ENCODE assay signal across 23 mouse cellular contexts in the genomic region with DNA sequence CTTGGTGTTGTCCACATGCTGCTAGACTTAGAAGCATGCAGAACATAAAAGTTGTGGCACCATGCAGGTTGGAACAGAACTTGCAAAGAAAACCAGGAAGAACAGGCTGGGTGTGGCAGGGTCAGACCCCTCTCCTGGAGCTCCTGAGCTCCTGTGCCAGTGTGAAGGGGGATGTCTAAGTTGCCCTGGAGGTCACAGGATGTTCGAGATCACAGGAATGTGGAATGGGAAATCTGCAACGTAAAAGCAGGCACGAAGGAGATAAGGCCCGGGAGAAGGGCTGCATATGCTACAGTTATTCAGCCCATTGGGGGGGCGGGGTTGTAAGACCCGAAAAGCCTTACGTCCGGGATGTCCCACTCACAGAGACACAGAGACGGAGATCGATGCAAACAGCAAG.
DNase-seq lines count a peak whose midpoint lies in the region; ATAC-seq lines count a peak whose summit lies in the region.
"Had no signal": no experiment of that assay in that cellular context is flagged by ENCODE, and none has a peak within 500 bp of the region (broad histone marks: within the 10 kb centered on the region; RNA-seq: fewer than 3 reads in every experiment).

No protein-coding gene starts in this region.

- ATAC-seq in midbrain, embryonic 15.5 days (replicated peaks): no peak
- ATAC-seq: activated CD4-positive, CD25-positive, alpha-beta regulatory T cell, adult 4 months; forebrain, embryonic 14.5 days; forebrain, embryonic 16.5 days; Patski had no signal

- H3K9me3 ChIP-seq in midbrain, embryonic 15.5 days: no peaks in the 10 kb centered on the region
- H3K9me3 ChIP-seq: embryonic facial prominence, embryonic 13.5 days; embryonic facial prominence, embryonic 15.5 days had no signal

- no peaks in the 10 kb centered on the region for H3K4me1 ChIP-seq in midbrain, embryonic 15.5 days
- H3K4me1 ChIP-seq: embryonic facial prominence, embryonic 13.5 days; embryonic facial prominence, embryonic 15.5 days; forebrain, embryonic 10.5 days; forebrain, embryonic 12.5 days had no signal

- no peak overlapping the region for H3K4me3 ChIP-seq in midbrain, embryonic 15.5 days
- H3K4me3 ChIP-seq: embryonic facial prominence, embryonic 13.5 days; embryonic facial prominence, embryonic 15.5 days; erythroblast, embryonic 14.5 days; forebrain, embryonic 10.5 days; forebrain, embryonic 12.5 days had no signal

- H3K27me3 ChIP-seq in midbrain, embryonic 15.5 days (replicated peaks): no peaks in the 10 kb centered on the region
- H3K27me3 ChIP-seq: embryonic facial prominence, embryonic 13.5 days; embryonic facial prominence, embryonic 15.5 days; forebrain, embryonic 12.5 days; Patski had no signal

- WGBS in midbrain, embryonic 15.5 days: 95% methylated on average over 10 of the region's 10 CpGs

- H3K36me3 ChIP-seq in midbrain, embryonic 15.5 days (replicated peaks): no peaks in the 10 kb centered on the region; the same call in 1 of the 2 replicates

- H3K4me2 ChIP-seq in midbrain, embryonic 15.5 days: no peak overlapping the region
- H3K4me2 ChIP-seq: embryonic facial prominence, embryonic 13.5 days; embryonic facial prominence, embryonic 15.5 days; forebrain, embryonic 12.5 days had no signal

- H3K9ac ChIP-seq in midbrain, embryonic 15.5 days: no peak overlapping the region
- H3K9ac ChIP-seq: embryonic facial prominence, embryonic 13.5 days; embryonic facial prominence, embryonic 15.5 days; forebrain, embryonic 12.5 days had no signal

- H3K27ac ChIP-seq in midbrain, embryonic 15.5 days: no peak overlapping the region
- H3K27ac ChIP-seq: embryonic facial prominence, embryonic 13.5 days; embryonic facial prominence, embryonic 15.5 days; forebrain, embryonic 10.5 days; forebrain, embryonic 12.5 days had no signal

- DNase-seq in ES-CJ7 (ENCODE audit: low read depth, low spot score) (peak; percentile 74), R1 (ENCODE audit: low read depth, low spot score) (peak; percentile 73)
- no peak for DNase-seq in embryo, embryonic 10 days (ENCODE audit: low spot score)
- DNase-seq in heart, adult 9 months (ENCODE audit: low spot score in 2 of 2): no peak
- DNase-seq: adrenal gland, adult 8-10 months; adrenal gland, postnatal 14 days; adrenal gland, postnatal 36 days; cerebellum, adult 11-12 months; cerebellum, adult 2 months; cerebellum, adult 9-10 months; cerebellum, postnatal 10 days; cerebellum, postnatal 25 days; embryo, embryonic 11 days had no signal

Comparison
In these comparisons a context has a peak if more than half of its experiments do, and no peak if none do; other contexts are left out.
1. DNase-seq: peak in ES-CJ7 (single experiment) and R1 (single experiment); none in embryo, embryonic 10 days (single experiment) and heart, adult 9 months (0 of 2).